Mouse (Mus musculus): ENCODE measurements around the gene Cadm3. TPM values are rescaled to one million over a fixed set of nuclear protein-coding genes. Genes with fewer than 3 reads are reported as not detected.

Gene Cadm3
- total RNA-seq, 2 experiments from 2014 or later = 28.7 to 33.7 TPM

DNA sequence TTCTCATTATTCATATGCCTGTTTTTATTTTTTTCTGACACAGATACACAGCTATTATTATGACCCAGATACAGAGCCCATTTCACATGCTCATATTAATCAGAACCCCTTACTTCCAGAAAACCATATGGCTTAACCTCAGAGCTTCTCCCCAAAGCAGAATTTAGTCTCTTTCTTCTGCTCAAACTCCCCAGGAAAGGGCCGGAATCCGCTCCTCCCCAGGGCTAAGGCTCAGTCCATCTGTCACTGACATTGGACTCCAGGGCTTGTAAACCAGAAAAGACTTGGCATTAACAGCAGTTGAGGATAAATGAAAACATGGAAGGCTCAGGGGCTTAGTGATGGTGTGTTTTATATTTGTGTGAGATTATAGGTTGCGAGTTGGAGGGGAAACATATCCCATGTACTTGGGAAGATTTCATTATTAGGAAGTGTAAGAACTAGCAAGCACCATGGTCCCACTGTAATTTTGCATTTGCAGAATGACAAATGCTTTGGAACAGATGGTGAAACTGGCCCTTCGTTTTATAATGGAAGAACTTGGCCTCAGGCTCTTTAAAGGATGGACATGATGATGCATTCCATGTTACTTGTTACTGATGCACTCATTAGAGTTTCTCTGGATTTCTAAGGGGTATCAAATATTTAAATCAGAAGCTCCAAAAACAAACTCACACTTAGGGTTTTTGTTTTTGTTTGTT lies 7.8 kb downstream of the Cadm3 start:
- DNase-seq (ENCODE audit: low spot score in 2 of 2) = no peak

DNA sequence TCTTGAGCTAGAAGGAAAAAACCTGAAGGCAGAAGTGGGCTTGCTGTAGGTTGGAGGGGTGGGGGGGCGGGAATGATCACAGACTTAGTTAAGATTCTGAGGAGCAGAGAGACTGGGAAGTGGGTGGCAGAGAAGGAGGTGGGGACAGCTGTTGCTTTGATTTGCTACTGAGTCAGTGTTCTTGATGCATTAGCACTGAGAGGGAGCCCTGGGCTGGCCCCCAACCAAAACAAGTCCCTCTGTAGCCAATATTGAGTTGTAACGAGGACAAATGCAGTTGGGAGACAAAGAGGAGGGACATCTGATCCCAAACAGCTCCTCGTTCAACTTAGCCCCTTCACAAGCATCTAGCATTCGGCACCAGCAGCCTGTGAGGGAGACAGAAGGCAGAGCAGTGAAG lies 9.7 kb downstream of the Cadm3 start:
- no peak for DNase-seq (ENCODE audit: low spot score in 2 of 2)

DNA sequence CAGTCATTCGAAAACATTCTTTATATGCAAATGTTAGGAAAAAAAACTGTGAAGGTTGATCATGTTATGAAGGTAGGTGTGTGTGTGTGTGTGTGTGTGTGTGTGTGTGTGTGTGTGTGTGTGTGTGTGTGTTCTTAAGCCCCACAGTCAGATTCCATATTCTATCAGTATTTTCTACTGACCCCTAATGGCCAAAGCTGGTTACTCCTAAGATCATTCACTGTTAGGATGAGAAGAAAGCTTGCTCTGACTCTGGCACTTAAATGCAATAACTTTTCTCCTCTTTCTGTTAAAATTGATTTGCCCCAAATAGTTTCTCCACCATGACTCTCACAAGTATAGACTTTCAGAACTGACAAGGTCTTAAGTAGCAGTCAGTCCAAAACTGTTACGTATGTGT lies 10.8 kb downstream of the Cadm3 start:
- no peak for DNase-seq (ENCODE audit: low spot score in 2 of 2)

DNA sequence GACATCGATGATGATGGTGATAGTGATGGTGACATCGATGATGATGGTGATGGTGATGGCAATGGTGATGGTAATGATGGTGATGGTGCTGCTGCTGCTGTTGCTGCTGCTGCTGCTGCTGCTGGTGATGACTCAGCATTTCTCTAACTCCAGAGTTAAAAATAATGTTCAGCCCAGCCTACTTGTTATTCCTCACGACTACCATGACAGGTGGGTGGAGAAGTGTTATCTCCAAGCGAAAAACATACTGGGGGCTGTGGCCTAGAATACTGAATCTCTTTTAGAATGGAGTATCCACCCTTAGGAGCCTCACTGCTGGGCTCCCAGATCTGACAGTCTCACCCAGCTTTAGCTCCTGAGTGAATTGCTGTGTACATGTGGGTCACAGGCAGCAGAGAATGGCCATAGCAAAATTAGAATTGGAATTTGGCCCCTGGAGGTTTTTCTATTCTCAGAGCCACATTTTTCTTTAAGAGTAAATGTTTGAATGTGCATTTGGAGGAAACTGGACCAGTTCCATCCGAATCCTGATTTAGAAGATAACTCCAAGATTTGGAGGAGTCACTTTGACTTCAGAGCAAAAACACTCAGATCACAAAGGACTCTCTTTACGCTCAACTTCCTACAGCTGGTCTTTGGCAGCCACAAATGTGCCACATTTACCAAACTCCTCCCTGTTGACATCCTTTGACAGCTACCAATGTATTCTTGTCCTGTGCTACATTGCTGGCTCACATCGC lies 12.2 kb downstream of the Cadm3 start:
- DNase-seq (ENCODE audit: low spot score in 2 of 2) = no peak

DNA sequence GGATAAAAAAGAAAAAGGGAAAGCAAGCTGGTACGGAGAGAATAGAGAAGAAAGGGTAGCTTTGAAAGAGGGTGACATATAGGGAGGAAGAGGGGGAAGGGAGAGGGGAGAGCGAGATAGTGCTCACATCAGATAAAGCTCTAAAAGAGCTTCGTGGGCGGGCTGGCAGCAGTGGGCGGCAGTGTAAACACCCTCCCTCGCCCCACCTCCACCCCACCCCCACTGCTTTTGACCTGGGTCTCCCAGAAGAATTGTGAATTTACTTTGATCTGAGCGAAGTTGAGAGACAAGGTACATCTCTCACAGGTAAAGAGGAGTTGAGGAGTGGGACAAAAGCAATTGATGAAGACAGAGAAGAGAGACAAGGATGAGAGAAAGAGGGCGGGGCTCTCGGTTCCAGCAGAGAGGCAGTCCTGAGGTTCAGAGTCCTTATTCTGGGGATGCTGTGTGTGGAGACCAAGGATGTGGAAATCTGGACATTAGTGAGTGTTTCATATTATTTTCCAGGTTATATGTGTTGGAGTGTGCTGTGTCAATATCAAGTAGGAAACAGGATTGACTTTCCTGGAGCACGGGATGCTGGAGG lies 17.0 kb downstream of the Cadm3 start, which contains the start of gene Aim2:
TSS of gene Aim2 (plus strand) at position 508 of the 586 bp plus-strand sequence.
- no peak for DNase-seq (ENCODE audit: low spot score in 2 of 2)

DNA sequence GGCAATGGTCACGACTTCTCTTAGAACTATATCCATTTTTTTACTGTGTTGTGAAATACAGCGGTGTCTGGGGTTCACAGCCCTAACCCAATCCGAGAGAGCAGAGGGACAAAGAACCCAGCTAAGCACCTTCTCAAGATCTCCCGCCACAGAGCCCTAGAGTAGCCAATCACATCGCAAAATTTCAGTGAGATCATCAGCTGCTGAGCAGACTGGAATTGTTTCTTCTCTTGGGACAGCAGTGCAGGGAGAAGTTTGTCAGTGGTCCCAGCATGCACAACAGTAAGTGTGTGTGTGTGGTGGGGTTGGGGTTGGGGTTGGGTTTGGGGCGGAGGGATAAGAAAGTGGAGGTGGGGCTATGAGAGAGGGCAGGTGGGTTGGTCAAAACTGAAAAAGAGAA lies 17.5 kb downstream of the Cadm3 start:
- no peak for DNase-seq (ENCODE audit: low spot score in 2 of 2)

DNA sequence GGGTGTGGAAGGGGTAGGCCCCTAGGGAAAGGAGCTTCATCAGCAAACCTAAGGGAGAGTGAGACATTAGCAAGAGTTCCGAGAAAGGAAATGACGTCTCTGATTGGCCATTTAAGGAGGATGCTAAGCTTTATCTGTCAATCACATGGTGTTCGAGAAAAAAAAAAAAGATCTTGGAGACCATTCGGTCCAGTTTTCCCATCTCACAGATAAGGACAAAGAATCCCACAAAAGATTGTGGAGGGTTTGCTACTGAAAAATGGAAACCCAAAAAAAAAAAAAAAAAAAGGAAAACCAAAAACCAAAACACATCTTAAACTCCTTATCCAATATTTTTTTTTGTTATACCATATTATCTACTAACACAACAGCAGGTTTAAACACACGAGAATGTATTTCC lies 18.3 kb downstream of the Cadm3 start:
- DNase-seq (ENCODE audit: low spot score in 2 of 2) = no peak

DNA sequence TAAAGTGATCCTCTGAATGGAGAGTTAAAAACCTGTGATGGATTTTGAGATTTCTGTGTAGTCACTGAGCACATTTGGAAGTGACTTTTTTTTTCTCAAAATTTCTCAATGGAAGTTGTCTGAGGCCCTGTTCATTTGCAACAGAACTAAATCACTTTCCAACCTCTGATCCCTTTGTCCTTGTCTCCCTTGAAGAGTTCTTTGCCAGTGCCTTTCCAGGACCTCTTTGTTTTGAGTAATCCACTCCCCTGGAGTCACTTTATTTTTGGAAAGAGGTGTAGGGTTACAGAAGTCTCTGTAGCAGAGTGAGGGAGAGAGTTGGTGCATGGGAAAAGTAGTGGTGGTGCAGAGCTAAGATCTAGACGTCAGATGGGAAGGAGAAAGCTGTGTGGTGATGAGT lies 19.0 kb downstream of the Cadm3 start:
- no peak for DNase-seq (ENCODE audit: low spot score in 2 of 2)

DNA sequence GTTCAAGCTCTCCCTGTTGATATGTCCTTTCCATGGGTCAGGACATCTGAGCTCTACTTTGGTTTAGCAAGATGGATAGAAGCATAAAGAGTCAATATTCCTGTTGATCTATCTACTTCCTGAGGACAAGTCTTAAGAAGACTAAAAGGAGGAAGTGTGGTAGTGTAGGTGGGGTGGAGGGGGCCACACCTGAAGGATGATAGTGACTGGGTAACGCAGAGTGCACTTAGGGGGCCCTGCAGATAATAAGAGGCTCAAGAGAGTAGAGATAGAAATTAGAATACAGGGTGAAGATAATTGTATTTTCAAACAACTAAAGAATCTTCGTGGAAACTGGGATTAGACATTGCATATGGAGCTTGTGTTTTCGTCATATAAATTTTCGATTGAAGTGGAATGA lies 22.4 kb downstream of the Cadm3 start:
- no peak for DNase-seq (ENCODE audit: low spot score in 2 of 2)

DNA sequence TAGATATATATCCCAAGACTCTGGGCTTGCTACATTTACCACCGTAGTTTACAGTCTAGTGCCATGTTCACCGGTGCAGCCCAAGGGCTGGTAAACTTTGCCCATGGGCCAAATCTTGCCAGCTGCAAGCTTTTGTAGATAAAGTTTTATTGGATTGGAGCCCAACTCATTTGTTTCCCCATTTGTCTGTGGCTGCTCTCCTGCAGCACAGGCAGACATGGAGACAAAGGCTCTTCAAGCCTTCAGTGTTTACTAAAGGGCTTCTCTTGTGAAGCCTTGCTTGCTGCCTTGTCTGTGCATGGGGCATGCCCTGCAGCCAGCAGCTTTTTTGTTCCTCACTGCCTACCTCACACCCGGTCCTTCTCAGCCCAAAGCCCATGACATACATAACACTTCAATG lies 23.6 kb downstream of the Cadm3 start:
- no peak for DNase-seq (ENCODE audit: low spot score in 2 of 2)

DNA sequence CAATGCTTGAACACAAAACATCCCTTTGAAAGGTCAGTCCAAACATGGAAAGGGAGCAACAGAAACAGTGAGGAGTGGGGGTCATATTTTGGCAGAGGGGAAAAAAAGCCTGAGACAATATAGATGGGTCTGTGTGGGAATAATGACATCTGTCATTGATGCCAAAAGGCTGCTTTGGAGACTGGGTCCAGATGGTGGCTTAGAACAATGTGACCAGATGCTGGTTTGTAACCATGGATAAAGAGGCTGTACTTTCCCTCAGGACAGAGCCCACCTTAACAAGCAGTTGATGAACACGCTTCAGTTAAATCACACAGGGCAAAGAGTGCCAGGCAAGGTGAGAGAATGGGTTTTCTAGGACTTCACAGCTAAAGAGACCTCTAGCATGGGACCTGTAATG lies 25.1 kb downstream of the Cadm3 start:
- no peak for DNase-seq (ENCODE audit: low spot score in 2 of 2)

DNA sequence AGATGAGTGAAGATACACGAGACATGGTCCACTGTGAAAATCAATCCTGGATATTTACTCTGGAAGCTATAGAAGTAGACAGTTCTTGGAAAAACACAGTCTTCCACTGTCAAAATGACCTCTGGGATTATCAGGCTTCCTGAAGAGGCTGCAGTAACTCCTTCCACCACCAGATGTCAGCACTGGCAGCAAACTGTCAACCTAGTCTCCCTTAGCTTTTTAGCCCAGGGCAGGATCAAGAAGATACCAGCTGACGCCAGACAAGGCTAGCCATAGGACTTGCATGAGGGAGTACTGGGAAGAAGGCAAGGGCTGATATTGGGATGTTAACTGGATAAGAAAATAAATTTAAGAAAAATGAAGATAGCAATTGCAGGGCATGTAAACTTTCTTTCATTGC lies 28.0 kb downstream of the Cadm3 start:
- DNase-seq (ENCODE audit: low spot score in 2 of 2) = peak in 1 of 2 experiments; percentile 34

DNA sequence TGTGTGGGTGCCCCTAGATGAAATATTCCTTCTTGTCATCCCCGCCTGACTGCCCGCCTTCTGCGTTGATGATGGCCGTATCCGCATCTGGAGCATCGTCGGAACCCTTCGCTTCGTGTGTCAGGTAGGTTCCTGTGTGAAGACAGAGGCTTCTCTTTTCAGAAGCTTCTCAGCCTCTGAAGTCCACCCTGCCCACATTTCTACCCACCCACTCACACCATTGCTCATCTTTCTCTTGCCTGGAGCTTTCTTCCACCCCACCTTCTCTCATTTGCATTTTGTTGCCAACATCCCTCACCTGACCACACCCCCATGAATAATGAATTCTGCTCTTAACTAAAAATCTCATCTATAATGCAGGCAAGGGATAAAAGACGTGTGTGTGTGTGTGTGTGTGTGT lies 30.5 kb downstream of the Cadm3 start:
- DNase-seq (ENCODE audit: low spot score in 2 of 2) = no peak

DNA sequence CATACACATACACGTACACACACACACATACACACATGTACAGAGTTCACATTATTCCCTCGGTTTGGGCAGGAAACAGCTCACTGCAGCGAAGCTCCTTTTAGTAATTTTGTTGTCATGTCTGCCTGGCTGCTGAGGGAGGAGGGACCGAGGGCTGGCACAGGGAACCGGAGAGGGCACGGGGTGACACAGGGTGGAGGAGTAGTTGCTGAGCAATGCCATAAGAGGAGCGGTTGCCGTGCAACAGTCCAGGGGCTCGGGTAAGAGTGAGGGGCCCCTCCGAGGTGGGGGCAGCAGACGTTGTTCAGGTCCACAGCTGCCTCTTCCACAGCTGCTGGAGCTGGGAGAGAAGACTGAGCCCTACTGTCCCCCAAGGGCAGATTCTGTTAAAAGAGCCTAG lies 31.6 kb downstream of the Cadm3 start:
- no peak for DNase-seq (ENCODE audit: low spot score in 2 of 2)

DNA sequence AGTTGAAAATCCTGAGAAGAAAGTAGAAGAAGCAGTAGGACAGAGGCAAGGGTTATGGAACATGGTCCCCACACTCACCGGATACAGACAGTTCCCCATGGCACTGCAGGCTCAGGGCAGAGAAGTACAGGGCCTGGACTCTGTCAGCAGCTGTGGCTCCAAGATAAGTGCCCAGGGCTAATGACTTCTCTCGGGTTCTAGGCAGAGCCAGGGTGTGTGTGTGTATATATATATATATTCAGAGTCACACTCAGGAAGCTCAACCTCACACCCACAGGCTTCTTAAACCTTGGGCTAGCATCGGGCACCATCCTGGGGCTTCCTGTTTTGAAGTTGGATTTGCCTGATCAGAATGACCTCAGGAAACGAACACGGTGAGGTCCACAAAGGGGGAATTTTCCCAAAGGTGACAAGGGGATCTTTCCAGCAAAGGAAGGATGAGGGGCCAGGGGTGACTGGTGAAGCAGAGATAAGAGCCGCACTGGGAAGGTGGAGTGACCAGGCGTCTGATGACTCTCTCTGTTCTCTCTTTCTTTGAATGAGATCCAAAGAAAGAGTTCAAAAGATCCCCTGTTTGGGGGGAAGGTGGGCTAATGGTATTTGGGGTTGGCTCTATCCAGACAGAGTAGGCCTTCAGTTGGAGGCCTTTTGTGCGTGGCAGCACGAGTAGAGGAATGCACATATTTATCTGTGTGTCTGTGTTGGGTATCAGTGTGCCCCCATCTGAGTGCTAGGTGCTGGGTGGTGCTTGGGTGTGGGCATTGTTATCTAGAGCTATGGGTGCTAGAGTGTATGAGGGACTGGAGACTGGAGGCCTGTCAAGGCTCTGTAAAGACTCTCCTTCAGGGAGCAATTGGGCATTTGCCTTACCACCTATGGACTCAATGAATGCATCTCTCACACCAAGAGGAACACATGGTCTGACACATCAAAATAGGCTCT lies 33.9 kb downstream of the Cadm3 start, which contains the start of gene Ackr1:
TSS of gene Ackr1 (minus strand) at position 439 of the 942 bp plus-strand sequence.
- no peak for DNase-seq (ENCODE audit: low spot score in 2 of 2)

DNA sequence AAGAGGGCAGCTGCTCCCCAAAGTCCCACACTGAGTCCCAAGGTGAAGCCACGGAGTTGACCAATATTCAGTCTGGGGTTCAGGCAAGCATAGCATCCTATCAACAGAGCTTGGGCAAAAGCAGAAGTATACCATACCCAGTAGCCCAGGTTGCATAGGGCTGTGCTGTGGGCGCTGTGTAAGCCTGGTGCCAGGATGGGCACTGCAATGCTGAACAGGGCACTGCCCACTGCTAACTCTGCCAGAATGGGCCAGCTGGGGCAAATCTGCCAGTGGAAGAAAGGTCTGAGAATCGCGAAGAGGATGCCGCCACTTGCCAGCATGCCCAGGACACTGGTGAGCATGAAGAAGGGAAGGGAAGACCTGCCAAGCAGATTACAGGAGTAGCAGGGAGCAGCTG lies 35.1 kb downstream of the Cadm3 start:
- no peak for DNase-seq (ENCODE audit: low spot score in 2 of 2)

DNA sequence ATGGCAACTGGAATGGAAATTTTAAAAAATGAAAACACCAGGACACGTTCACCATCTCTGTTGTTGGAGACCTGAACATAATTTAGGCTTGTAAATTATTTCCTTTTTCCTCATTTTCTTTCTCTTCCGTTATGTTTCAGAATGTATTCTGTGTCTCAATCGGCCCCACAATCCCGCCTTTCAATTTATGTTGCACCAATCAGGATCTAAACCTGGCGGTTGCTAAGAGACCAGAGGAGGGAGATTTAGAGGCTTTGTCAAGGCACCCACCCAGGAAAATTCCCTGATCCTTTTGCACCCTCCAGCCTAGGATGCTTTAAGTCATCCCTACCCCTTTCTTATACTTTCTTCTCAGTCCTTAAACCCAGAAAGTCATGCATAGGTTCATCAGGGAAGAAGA lies 37.8 kb downstream of the Cadm3 start:
- DNase-seq (ENCODE audit: low spot score in 2 of 2) = no peak

DNA sequence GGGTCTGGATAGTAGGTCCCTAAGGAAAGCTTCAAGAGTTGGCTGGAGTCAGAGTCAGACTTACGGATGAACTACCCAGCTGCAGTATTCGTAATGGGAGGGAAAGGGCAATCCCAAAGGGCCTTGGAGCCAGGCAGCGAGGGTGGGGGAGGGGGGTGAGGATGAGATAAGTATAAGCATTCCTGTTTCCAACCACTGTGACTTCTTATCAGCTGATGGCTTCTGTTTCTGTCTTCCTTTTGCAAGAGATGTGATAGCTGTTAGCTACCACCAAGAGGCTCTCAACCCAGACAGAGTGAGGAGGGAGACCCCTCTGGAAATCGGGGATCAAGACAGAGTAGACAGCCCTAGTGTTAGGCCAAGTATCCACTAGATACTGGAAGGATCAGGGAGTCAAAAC lies 38.3 kb downstream of the Cadm3 start:
- DNase-seq (ENCODE audit: low spot score in 2 of 2) = no peak

DNA sequence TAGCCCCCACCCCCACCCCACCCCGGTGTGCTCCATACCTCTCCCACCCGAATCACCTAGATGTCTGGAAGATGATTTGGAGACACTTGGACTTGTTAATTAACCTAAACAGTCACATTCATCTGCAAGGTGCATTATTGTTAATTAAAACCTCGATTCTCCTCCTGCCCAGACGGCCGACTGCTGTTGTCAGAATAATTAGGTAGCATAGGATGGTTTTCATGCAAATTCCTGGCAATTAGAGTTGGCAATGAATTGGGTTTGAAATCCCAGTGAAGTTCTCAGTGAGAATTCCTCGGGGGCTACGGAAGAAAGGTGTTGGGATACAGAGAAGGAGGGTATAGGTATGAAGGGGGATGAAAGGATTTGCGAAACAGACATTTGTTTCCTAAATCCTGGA lies 39.0 kb downstream of the Cadm3 start:
- DNase-seq (ENCODE audit: low spot score in 2 of 2) = no peak

DNA sequence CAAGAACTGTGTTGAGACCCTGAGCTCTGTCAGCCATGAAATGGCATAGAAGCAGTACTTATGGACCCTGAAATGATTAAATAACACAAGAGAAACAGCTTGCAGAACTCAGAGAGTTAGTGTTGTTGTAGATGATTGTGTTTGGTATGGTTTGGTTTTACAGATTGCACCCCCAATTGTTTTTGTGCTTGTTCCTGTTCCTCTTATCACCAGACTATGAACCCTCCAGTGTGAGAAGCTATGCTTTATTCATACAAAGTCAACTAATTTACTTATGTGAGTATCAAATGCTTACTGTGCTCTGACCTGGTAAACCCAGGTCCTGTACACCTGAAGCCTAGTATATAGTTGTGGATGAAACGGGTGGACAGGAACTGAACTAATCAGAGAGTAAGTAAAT lies 40.9 kb downstream of the Cadm3 start:
- no peak for DNase-seq (ENCODE audit: low spot score in 2 of 2)

DNA sequence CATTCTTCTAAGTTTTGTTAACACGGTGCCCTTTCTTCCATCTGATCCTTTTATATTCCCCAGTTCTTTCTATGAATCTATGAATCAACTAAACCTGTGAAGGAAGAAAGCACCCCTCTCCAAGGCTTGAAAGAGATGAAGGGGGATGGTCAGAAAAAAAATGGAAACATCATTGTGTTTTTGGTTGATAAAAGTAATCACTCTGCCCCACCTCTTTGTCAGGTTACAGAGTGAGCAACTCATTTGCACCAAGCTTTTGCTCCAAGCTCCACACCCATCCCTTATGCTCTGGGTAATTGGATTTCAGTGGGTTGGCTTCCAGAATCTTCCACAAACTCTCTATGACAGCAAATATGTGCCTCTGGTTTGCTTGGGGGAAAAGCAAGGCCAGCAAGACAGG lies 42.1 kb downstream of the Cadm3 start:
- DNase-seq (ENCODE audit: low spot score in 2 of 2) = no peak

Measured in gastrocnemius, postnatal 4 days (tissue).